Mouse (Mus musculus): Measurements from ENCODE around the gene Rab31.
A peak's percentile ranks its signal among the peaks of the same experiment; 100 is the strongest.

Rab31 gene

GRCm38 (mm10) chr17:65666388-65667161 is 106.0 kb downstream of the Rab31 start:
- DNase-seq (ENCODE audit: low read depth, low spot score) = no peak

DNA sequence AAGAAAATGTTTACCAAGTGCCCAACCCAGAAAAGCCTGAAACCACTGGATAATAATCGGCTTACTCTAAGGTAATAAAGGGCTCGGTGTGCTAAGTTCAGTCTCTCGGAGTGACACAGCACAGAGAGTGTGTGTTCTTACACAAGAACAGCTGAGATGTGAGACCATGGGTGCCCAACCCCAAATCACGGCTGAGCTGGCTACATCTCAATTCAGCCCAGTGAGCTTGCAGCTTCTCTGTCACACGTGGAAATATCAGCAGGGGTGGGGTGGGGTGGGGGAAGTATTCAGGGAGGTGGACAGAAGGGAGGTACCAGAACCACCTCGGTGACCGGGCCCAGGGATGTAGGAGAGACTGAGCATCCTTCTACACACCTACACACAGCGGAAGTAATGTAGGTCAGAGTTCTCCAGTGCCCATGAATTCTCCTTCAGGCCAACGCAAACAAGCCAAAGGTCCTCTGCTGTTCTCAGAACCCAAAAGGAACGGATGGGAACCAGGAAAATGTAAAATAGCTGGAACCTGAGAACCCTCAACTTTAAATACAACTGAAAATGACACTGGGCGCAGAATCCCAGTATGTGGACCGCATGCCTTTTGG is 106.7 kb downstream of the Rab31 start:
- no peak for DNase-seq (ENCODE audit: low read depth, low spot score)

DNA sequence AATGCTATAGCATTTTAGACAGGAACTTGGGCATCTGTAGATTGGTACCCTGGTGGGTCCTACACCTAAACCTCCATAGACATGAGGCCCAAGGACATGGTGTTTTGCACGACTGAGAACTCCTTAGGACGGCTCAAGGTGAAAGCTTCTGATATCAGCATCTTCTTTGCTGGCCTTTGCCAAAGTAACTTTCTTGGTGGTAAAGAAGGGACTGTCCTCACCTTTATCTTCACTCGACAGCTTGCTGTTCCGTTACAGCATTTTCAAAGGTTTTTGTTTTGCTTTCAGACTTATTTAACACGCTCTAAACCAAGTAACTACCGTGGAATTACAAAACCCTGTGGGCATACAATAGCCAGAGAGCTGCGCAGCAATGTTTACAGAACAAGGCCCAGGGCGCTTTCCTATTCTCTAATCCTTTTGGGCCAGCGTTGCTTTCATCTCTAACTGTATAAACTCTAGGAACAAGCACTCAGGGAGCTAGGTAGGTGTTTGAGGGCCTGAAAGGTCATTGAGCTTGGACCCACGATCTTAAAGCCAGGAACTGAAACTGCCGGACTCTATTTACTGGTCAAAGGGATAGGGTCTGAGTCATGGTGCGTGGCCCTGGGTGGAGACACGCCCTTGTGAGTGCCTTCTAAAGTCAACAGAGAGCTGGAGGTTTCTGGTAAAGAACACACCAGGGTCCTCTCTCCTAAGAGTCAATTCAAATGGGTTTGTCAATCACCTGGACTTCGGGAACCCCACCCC is 109.0 kb downstream of the Rab31 start:
- DNase-seq (ENCODE audit: low read depth, low spot score) = peak; percentile 39

GRCm38 (mm10) chr17:65662662-65663061 is 109.9 kb downstream of the Rab31 start:
- DNase-seq (ENCODE audit: low read depth, low spot score) = no peak

GRCm38 (mm10) chr17:65658416-65658815 is 114.1 kb downstream of the Rab31 start:
- DNase-seq (ENCODE audit: low read depth, low spot score) = no peak

GRCm38 (mm10) chr17:65657958-65658357 is 114.6 kb downstream of the Rab31 start:
- no peak for DNase-seq (ENCODE audit: low read depth, low spot score)

DNA sequence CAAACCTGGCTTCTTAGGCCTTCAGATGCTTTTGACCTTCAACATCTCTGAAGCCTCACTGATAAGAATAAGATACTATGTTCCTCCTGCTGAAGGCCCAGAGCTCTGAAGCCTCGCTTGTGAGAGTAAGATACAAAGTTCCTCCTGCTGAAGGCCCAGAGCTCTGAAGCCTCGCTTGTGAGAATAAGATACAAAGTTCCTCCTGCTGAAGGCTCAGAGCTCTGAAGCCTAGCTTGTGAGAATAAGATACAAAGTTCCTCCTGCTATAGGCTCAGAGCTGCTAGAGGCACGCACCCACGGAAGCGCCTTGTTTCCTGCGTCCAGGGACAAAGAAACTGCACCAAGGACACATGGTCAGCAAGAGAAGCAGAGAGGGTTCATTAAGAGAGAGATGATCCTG is 115.8 kb downstream of the Rab31 start:
- DNase-seq (ENCODE audit: low read depth, low spot score) = no peak

GRCm38 (mm10) chr17:65656076-65656475 is 116.5 kb downstream of the Rab31 start:
- no peak for DNase-seq (ENCODE audit: low read depth, low spot score)

DNA sequence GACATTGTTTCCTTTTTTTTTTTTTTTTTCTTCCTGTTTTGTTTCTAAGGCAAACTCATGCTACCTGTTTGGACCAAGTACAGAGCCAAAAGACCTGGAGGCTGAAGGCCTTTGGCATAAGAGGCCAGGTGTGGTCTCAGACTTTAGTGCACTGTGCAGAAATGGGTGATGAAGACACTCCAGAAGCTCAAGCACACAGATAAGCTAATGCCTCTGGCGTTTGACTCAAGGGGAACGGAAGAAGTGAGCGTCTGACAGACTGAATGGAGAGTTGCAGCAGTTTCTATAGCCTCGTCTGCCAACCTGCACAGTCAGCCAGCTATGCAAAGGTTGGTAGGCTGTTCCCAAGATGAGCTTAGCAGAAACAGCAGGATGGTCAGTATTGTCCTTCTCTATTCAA is 116.9 kb downstream of the Rab31 start:
- no peak for DNase-seq (ENCODE audit: low read depth, low spot score)

GRCm38 (mm10) chr17:65650598-65650997 is 122.0 kb downstream of the Rab31 start:
- no peak for DNase-seq (ENCODE audit: low read depth, low spot score)

DNA sequence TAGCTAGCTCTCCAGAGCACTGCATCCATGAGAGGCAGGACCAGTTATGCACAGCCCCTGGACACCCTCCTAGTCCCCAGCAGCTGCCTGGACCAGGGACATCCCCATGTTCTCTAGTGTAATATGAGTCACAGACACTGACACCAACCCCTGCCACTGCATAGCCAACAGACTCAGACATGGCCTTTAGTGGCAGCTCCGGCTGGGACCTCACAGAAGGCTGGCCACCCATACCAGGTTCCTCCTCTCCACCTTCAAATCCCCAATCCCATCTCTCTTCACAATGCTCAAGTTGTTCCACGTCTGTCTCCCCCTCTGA is 123.4 kb downstream of the Rab31 start:
- no peak for DNase-seq (ENCODE audit: low read depth, low spot score)

DNA sequence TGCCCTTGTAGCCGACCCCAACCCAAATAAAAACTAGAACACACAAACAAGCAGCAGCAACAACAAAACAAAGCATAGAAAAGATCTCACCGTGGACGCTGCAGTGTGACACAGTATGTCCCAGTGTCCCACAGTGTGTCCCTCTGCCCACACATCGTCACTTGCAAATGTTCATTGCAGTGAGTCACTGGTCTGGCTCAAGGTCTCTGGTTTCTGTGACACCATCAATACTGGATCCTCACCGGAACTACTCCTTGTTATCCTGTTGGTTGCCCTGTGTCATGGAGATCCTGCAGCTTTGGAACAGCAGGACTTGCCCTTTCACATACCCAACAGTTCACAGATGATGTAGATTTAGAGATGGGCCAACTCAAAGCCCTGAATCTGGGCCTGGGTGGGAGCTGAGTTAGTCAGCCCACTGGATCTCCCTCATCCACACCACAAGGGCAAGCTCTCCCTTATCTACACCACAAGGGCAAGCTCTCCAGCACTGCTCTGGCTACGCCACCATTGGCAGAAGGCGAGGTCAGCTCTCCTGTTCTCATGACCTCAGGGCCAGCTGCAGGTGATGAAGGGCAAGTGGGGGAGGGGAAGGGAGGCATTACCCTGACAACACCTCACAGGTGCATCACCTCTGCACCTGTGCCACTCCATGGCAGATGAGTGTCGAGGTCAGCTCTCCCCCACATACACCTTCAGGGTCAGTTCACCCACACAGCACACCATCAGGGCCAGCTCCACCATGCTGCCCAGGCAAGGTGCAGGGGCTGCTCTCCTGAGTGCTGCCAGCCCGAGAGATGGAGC is 124.0 kb downstream of the Rab31 start:
- peak; percentile 21 for DNase-seq (ENCODE audit: low read depth, low spot score)

- DNase-seq (ENCODE audit: low read depth, low spot score) = peak; percentile 9
Measured at GRCm38 (mm10) chr17:65647961-65648360, 124.6 kb downstream of the Rab31 start.

DNA sequence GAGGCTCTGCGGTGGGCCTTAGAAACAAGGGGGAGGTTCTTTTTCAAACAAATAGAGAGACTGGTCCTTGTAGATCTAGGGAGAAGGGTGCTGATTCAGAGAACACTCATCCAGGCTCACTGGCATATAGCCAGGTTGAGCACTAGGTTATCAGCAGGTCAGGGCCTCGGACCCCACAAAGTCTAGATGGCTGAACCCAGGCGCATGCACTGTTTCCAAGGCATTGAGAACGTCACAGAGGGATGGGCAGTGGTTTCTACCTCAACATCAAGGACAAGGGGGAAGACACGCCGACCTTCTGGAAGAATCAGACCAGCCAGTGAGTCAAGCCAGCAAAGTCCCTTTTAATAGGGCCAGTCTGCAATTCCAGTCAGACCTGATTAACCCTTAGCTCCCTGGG is 125.3 kb downstream of the Rab31 start:
- DNase-seq (ENCODE audit: low read depth, low spot score) = no peak

GRCm38 (mm10) chr17:65643579-65643978 is 129.0 kb downstream of the Rab31 start:
- DNase-seq (ENCODE audit: low read depth, low spot score) = peak; percentile 12

- DNase-seq (ENCODE audit: low read depth, low spot score) = no peak
Measured at GRCm38 (mm10) chr17:65643051-65643521, 129.5 kb downstream of the Rab31 start.

DNA sequence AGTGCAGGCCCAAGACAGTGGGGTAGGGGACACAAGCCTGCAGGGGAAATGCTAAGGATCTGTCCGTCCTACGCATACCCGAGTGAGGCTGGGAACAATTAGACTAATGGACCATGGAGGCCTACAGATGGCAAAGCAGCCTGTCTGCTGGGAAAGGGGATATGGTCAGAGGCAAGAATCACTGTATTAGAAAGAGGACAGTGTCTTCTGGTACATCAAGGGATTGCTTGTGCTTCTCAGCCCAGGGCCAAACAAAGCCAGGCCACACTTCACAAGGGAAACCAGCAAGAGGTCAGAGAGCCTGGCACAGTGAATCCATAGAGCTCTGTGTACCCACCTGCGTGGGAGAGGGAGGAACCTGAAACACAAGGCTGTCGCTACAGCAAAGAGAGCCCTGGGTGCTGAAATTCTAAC is 130.0 kb downstream of the Rab31 start:
- no peak for DNase-seq (ENCODE audit: low read depth, low spot score)

DNA sequence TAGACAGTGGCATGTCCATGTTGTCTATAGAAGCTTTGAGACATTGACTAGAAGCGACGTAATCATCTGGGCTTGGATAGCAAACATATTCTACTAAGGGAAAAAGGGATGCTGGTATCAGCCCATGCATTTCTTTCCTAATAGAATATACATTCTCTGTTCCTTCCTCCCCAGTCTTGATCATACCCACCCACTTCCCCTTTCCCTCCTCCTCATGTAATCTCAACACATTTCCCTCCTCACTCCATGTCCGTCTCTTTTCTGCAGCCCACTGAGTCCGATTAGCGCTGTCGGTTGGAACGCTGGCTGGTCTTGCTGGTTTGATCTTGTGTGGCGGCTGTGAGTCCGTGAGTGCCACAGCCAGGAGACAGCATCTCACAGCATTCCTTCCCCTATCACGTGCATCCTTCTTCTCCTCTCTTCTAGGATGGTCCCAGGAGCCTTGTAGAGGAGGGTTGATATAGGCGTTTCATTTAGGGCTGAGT is 130.8 kb downstream of the Rab31 start, which contains the start of gene Txndc2:
Txndc2 (minus strand) TSS at position 435 of the 485 bp plus-strand sequence.
- DNase-seq (ENCODE audit: low read depth, low spot score) = no peak

DNA sequence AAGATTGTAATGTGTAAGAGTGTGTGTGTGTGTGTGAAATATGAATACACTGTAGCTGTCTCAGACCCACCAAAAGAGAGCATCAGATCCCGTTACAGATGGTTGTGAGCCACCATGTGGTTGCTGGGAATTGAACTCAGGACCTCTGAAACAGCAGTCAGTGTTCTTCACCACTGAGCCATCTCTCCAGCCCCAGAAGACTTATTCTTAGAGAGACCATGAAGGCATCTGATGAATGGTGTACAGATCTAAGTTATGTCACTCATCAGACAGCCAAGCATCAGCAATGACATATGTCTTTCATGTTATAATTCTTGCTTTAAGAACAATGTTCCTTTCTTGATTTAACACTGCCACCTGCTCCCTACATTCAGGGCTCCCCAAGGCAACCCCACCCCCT is 133.4 kb downstream of the Rab31 start:
- DNase-seq (ENCODE audit: low read depth, low spot score) = no peak

- DNase-seq (ENCODE audit: low read depth, low spot score) = no peak
Measured at GRCm38 (mm10) chr17:65635715-65636360, 136.7 kb downstream of the Rab31 start.

DNA sequence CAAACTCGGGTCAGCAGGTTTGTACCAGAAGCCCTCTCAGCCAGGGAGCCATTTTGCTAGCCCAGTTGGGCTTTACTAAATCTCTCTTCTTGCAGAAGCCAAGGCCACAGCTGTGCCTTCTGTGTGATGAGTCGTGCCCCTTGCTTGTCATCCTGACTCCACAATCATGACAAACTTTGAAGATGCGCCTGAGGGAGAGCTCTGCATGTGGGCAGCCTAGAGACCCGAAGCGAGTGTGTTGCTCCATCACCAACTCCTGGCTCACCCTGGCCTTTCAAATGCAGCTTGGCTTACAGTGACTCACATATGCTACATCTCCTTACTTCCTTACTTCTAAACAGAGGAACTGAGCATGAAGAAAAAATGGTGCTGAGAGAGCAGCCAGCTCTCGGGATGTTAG is 142.6 kb downstream of the Rab31 start:
- no peak for DNase-seq (ENCODE audit: low read depth, low spot score)
